Mouse (Mus musculus) bone marrow, adult 2 months (tissue): ENCODE measurements at regions not wholly inside any gene's neighbourhood (a gene's known extent, or its start where the extent isn't known, plus 50 kb on each side); places are given as distances from the start of the nearest gene placed in this dataset.

Experiments used
- CTCF ChIP-seq: fragments of 200-500 bp; IDR thresholded peaks from 2 replicates; pipeline ENCODE4 v1.5.1; 2011; ENCODE audit warnings: low read length, control low read depth; ENCODE audit not compliant: control insufficient read depth, insufficient read depth
- POLR2A ChIP-seq: fragments of 200-500 bp; IDR thresholded peaks from 2 replicates; pipeline ENCODE4 v1.6.1; 2011; ENCODE audit warnings: low read depth, mild to moderate bottlenecking, control low read depth, low read length, borderline replicate concordance; ENCODE audit not compliant: control insufficient read depth

- TF ChIP-seq CTCF (no peak), POLR2A (no peak)
Measured at GRCm38 (mm10) chr9:104401673-104402072, 64.1 kb upstream of the Acpp start.
